Mouse (Mus musculus): ENCODE measurements around the gene Gm15056.

Gene Gm15056

DNA sequence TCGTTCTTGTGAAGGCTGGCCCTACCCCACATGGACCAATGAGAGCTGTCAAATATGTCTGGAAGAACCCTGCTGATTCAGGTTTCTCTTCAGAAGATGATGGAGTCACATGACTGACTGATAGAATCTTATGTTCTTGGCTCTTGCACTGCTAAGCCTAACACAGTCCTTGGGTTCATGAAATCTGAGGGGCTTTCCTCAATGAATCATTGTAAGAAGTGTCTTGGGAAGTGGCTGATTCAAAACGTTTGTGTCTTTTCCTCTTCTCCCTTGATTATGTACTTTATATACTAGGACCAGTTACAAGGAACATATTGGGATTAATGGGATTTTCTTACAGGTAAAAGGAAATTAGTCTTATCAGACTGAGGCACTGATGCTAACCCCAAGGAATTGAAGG is at the start of gene Gm15056:
Gene Gm15056 (minus strand): TSS at position 101 of the 400 bp plus-strand sequence.
- DNase-seq (ENCODE audit: low read depth), result no peak

DNA sequence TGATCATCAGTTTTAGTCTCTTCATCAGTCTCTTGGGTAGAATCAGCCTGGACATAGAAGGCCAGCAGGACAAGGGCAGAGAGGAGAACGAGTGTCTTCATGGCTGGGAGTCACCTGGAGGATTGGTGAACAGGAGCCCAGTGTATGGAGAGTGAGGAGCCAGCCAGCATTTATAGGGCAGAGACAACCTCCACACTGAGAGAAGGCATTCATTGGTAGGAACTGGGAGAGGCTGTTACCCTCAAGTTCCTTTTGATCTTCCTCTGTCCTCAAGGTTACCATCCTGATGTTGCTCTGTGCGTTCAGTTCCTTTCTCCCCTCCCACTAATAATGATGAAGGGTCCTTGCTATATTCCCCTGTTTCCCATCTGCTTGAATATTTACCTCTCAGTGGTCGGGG is 42.2 kb upstream of the Gm15056 start, which contains the start of gene AY761185:
Gene AY761185 (minus strand): TSS at position 101 of the 400 bp plus-strand sequence.
- no peak for DNase-seq (ENCODE audit: low read depth)

DNA sequence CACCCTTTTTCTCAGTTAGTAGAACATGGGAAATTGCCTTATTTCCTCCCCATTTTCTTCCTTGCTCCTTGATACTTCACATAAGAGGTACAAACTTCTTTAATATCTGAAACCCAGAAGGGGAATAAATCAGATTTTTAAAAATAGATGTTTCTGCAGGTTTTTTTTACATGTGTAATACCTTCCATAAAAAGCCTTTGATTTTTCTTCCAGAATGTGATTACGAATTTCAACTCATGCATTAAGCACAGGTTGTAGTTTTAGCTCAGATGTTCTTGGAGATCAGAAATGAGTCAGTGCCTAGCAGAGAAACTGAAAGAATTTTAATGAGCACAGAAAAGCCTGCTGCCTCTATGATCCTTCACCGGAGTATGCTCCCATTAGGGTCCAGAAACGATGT is 19.5 kb upstream of the Gm15056 start, which contains the start of gene Gm6040:
Gene Gm6040 (minus strand): TSS at position 101 of the 400 bp plus-strand sequence.
- no peak for DNase-seq (ENCODE audit: low read depth)

- DNase-seq (ENCODE audit: low read depth), result no peak
Observed at GRCm38 (mm10) chr8:20912288-20912687, 9.9 kb upstream of the Gm15056 start.

- no peak for DNase-seq (ENCODE audit: low read depth)
Observed at GRCm38 (mm10) chr8:20908256-20908655, 5.8 kb upstream of the Gm15056 start.

DNA sequence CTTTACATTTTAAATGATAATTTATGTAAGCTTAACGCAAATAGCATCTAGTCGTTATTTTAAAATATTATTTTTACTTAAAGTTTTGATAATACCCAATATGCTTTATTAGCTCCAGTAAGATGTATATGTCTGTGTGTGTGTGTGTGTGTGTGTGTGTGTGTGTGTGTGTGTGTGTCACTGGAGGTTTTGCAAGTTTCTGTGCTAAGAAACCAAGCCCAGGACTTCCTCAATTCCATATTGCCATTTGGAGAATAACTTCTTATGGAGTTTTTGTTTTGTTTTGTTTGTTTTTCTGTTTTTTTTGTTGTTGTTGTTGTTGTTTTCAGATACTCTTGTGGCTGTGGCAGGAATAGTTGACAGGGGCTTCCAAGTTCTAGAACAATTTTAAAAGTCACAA is 4.7 kb upstream of the Gm15056 start:
- DNase-seq (ENCODE audit: low read depth), result no peak

GRCm38 (mm10) chr8:20892369-20892768 is 10.1 kb downstream of the Gm15056 start, which contains the start of gene Defb33:
TSS of gene Defb33 (plus strand) at chr8:20892669.
- DNase-seq (ENCODE audit: low read depth), result no peak

- DNase-seq (ENCODE audit: low read depth), result no peak
Observed at GRCm38 (mm10) chr8:20874608-20875007, 27.8 kb downstream of the Gm15056 start.
